Mouse (Mus musculus) liver, adult 10 weeks (tissue): ENCODE measurements around the gene Rasl11a. TPM values are rescaled to one million over a fixed set of nuclear protein-coding genes. Genes with fewer than 3 reads are reported as not detected.

Experiments used
- polyA plus RNA-seq: library from polyadenylated mRNA; stranded (reverse); fragments of 350-450 nt; fragmentation: Illumina TruSeq; extraction: RNeasy Lipid Tissue Mini Kit (QIAGEN cat#74804); gene quantifications from one replicate; pipeline ENCODE4 v1.2.3, GENCODE M21; 2014; ENCODE audit warnings: low read depth, low replicate concordance

Gene Rasl11a
- not detected for polyA plus RNA-seq

GRCm38 (mm10) chr5:146844945-146845365 is at the start of gene Rasl11a:
Rasl11a (plus strand) TSS chr5:146845071.

DNA sequence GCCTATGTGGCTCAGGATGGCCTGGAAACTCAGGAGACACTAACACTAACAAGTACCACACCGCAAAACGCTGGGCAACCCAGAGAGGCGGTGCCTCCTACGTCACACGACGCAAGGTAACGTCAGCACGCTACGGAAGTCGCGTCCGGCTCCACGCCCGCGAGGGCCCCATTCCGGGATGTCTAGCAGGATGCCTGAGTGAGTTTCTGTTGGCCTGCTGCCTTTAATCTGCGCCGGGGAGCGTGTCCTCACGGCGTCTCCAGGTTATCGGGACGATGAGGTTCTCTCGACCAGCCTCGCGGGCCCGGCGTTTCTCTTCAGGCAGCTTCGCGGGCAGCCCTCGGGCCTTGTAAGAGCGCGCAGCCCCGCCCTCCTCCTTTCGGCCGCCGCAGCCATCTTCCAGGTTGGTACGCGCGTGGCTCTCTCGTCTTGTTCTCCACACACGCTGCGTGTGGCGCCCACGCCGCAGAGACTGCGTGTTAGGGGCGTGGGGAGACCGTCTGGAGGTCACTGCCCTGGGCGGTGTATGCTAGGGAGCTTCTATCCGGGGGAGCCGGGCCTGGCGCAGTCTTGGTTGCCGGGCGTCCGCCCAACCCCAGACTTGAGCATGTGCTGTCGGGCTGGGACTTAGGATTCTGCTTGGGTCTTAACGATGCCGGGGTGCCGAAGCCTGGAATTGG is 12.0 kb upstream of the Rasl11a start, which contains the start of gene Rpl21:
TSS of gene Rpl21 (plus strand) at position 122 of the 680 bp plus-strand sequence.

Other genes starting within 250 kb of the Rasl11a start
- gene Usp12, start 50.1 kb upstream of the Rasl11a start, polyA plus RNA-seq: 17.4 TPM
- 154 TPM for gene Rpl21, start 12.2 kb upstream of the Rasl11a start, polyA plus RNA-seq
- 6.6 TPM for gene Gtf3a, start 103.6 kb downstream of the Rasl11a start, polyA plus RNA-seq
- 32.2 TPM for gene Mtif3, start 118.7 kb downstream of the Rasl11a start, polyA plus RNA-seq
- 8.4 TPM for gene Lnx2, start 231.5 kb downstream of the Rasl11a start, polyA plus RNA-seq
- gene Polr1d, start 232.0 kb downstream of the Rasl11a start, polyA plus RNA-seq: 65.7 TPM